Mouse (Mus musculus) urinary bladder, postnatal 14 days (tissue): Measurements from ENCODE around the gene Dnajc13.

Source experiments
- DNase-seq: peaks from one replicate; pipeline ENCODE4 v3.0.0; 2021; ENCODE audit warnings: low spot score

Dnajc13 gene

GRCm38 (mm10) chr9:104108571-104109143 lies 154.1 kb downstream of the Dnajc13 start:
- DNase-seq: no peak

- DNase-seq: no peak
These were observed 155.2 kb downstream of the Dnajc13 start for GRCm38 (mm10) chr9:104107482-104107881.

- no peak for DNase-seq
These were observed 155.8 kb downstream of the Dnajc13 start for GRCm38 (mm10) chr9:104106930-104107329.

GRCm38 (mm10) chr9:104104986-104105385 lies 157.7 kb downstream of the Dnajc13 start:
- no peak for DNase-seq

GRCm38 (mm10) chr9:104102901-104103300 lies 159.8 kb downstream of the Dnajc13 start:
- no peak for DNase-seq

GRCm38 (mm10) chr9:104102301-104102700 lies 160.4 kb downstream of the Dnajc13 start:
- DNase-seq: peak; percentile 20

GRCm38 (mm10) chr9:104101458-104101857 lies 161.3 kb downstream of the Dnajc13 start:
- DNase-seq: no peak
